Mouse (Mus musculus) kidney, embryonic 16.5 days (tissue): ENCODE results near the gene Shroom1. TPM values are rescaled to one million over a fixed set of nuclear protein-coding genes. Genes with fewer than 3 reads are reported as not detected.

Source experiments
- ATAC-seq: fragments of 200-750 bp; cut with Nextera tagmentation; 2 replicates; pipeline ENCODE4 v1.8.0; 2017; ENCODE audit warnings: moderate TSS enrichment; ENCODE audit not compliant: low FRiP score, low TSS enrichment
- H3K27ac ChIP-seq: fragments of 300-500 bp; sonication (generic); 2 replicates; pipeline ENCODE4 v1.5.1; 2014; ENCODE audit warnings: low read length
- H3K27me3 ChIP-seq: fragments of 300-500 bp; sonication (generic); 2 replicates; pipeline ENCODE4 v1.6.1; 2014; ENCODE audit warnings: low read length, control low read depth, mixed read lengths; ENCODE audit not compliant: insufficient read depth
- H3K36me3 ChIP-seq: fragments of 300-500 bp; sonication (generic); 2 replicates; pipeline ENCODE4 v1.6.1; 2014; ENCODE audit warnings: low read length, control low read depth, mixed read lengths; ENCODE audit not compliant: insufficient read depth
- H3K4me1 ChIP-seq: fragments of 300-500 bp; sonication (generic); 2 replicates; pipeline ENCODE4 v1.6.1; 2014; ENCODE audit warnings: low read length, control low read depth, mixed read lengths; ENCODE audit not compliant: insufficient read depth
- H3K4me2 ChIP-seq: fragments of 300-500 bp; sonication (generic); replicated peaks from 2 replicates; pipeline ENCODE4 v1.6.1; 2014; ENCODE audit warnings: low read depth, low read length
- H3K4me3 ChIP-seq: fragments of 300-500 bp; sonication (generic); 2 replicates; pipeline ENCODE4 v1.5.1; 2014; ENCODE audit warnings: mild to moderate bottlenecking, low read length
- H3K9ac ChIP-seq: fragments of 300-500 bp; sonication (generic); replicated peaks from 2 replicates; pipeline ENCODE4 v1.6.1; 2014; ENCODE audit warnings: low read length
- H3K9me3 ChIP-seq: fragments of 300-500 bp; sonication (generic); 2 replicates; pipeline ENCODE4 v1.6.1; 2016; ENCODE audit warnings: low read length, control low read depth
- WGBS: fragments of 180-500 bp; shearing (Covaris S2); extraction: QIAGEN DNeasy Blood & Tissue Kit; methylation state at CpG from one replicate; pipeline ENCODE4 v1.1.7; 2014; 5-methylcytosine and 5-hydroxymethylcytosine counted together
- polyA plus RNA-seq: library from polyadenylated mRNA; unstranded; fragments of >200 nt; fragmentation: Nextera tagmentation; extraction: Ambion mirVana; gene quantifications from 2 replicates; pipeline ENCODE4 v1.2.1, GENCODE M21; 2015

Gene Shroom1
- polyA plus RNA-seq, 1 experiment from 2014 or later, result 2.1 TPM

DNA sequence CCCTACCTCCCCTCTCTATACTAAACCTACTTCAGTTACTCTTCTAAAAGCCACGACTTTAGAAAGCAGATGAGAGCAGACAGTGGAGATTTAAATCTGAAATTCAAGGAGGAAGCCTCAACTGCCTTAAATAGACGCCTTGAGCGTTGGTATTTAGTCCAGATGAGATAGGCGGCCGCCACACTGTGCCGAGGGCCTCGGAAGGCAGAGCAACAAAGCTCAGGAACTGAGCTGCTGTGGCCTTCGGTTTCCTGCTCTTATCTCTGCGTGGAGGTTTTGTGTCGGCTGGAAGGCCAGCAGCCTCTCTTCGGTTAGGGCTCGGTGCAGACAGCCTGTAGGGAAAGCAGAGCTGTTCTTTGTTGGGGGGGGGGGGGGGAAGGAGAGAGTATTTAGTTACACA, 15.1 kb upstream of the Shroom1 start:
- Histone ChIP-seq H3K4me2 (no peak overlapping the region), H3K4me1 (peaks cover 3% of the 10 kb centered on the region; the same call in 1 of the 2 replicates), H3K27ac (peak overlapping the region; percentile 7; the same call in 1 of the 2 replicates), H3K36me3 (no peaks in the 10 kb centered on the region), H3K4me3 (no peak overlapping the region), H3K27me3 (no peaks in the 10 kb centered on the region), H3K9me3 (no peaks in the 10 kb centered on the region), H3K9ac (0 out of 2 replicates have a peak overlapping the region, but pooled peaks have one; percentile 13)
- WGBS, result 24% methylated on average over 12 of the region's 12 CpGs
- no peak for ATAC-seq

DNA sequence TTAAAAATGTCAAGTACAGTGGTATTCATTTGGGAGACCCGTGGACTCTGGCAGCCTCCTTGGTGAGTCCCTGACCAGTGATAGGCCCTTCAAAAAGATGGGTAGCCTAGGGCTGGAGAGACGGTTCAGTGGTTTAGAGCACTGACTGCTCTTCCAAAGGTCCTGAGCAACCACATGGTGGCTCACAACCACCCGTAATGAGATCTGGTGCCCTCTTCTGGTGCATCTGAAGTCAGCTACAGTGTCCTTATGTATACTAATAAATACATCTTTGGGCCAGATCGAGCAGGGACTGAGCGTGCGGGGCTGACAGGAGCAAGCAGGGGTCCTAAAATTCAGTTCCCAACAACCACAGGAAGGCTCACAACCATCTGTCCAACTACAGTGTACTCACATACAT, 13.1 kb upstream of the Shroom1 start:
- 37% methylated on average over 6 of the region's 6 CpGs for WGBS
- no peak for ATAC-seq
- H3K27me3 ChIP-seq, result no peaks in the 10 kb centered on the region
- no peak overlapping the region for H3K4me3 ChIP-seq
- no peak overlapping the region for H3K9ac ChIP-seq
- no peaks in the 10 kb centered on the region for H3K36me3 ChIP-seq
- no peak overlapping the region for H3K4me2 ChIP-seq
- H3K9me3 ChIP-seq, result no peaks in the 10 kb centered on the region
- no peak overlapping the region for H3K27ac ChIP-seq
- peaks cover 3% of the 10 kb centered on the region; the same call in 1 of the 2 replicates for H3K4me1 ChIP-seq

DNA sequence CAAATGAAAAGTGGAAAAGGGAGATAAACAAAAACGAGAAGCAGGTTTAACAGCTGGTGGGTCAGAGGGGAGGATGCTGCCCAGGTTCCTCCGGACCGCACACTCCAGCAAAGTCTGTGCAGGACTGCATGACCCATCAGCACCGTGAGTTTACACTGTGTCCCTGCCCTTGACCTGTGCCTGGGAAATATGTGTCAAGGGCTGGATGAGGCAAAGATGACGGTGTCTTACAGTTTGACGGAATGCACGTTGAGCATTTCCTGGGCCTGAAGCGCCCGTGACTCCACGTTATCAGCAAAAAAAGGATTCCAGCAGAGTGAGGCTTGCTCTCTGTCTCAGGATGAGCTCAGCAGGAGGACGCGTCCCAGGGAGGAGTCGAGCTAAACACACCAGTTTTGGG, 11.4 kb upstream of the Shroom1 start:
- no peak for ATAC-seq
- 69% methylated on average over 13 of the region's 13 CpGs for WGBS

DNA sequence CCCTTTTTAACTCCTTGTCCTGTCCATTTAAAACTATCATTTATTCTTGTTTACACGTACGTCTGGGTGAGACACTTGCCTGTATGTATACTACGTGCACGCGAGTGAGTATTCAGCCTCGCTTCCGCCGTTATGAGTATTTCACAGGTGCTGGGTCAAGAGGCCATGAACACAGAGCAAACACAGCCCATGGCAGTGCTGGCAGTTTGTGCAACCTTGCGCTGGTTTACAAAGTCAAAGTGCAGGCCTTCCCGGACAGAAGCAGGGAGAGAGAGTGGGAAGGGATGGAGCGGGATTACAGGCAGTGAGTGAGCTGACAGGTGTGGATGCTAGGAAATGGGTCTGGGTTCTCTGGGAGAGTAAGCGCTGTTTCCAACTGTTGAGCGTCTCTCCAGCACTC, 10.8 kb upstream of the Shroom1 start:
- Histone ChIP-seq H3K27me3 (no peaks in the 10 kb centered on the region), H3K4me2 (no peak overlapping the region), H3K9me3 (no peaks in the 10 kb centered on the region), H3K4me1 (peaks cover 3% of the 10 kb centered on the region; the same call in 1 of the 2 replicates), H3K27ac (no peak overlapping the region), H3K9ac (no peak overlapping the region), H3K36me3 (no peaks in the 10 kb centered on the region), H3K4me3 (no peak overlapping the region)
- no peak for ATAC-seq
- WGBS, result 87% methylated on average over 13 of the region's 13 CpGs

More for the DNA sequence above, 11.4 kb upstream of the Shroom1 start:
- H3K4me2 ChIP-seq, result no peak overlapping the region
- no peaks in the 10 kb centered on the region for H3K36me3 ChIP-seq
- H3K4me1 ChIP-seq, result peaks cover 3% of the 10 kb centered on the region; the same call in 1 of the 2 replicates
- H3K27me3 ChIP-seq, result no peaks in the 10 kb centered on the region
- H3K9ac ChIP-seq, result no peak overlapping the region
- no peaks in the 10 kb centered on the region for H3K9me3 ChIP-seq
- no peak overlapping the region for H3K4me3 ChIP-seq
- H3K27ac ChIP-seq, result no peak overlapping the region

DNA sequence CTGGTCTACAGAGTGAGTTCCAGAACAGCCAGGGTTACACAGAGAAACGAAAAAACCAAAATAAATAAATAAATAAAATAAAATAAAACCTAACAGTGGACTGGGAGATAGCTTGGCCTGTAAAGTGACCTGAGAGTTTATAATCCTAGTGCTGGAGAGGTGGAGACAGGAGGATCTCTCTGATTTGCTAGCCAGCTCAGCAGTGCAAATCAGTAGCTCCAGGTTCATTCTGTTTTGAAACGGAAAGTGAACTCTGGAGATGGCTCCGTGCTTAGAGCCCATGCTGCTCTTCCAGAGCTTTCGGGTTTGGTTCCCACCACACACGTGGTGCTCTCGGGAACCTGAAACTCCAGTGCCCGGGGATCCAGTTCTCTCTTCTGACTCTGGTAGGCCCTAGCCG, 9.0 kb upstream of the Shroom1 start:
- Histone ChIP-seq H3K4me1 (no peaks in the 10 kb centered on the region), H3K9ac (no peak overlapping the region), H3K4me2 (no peak overlapping the region), H3K9me3 (no peaks in the 10 kb centered on the region), H3K27me3 (no peaks in the 10 kb centered on the region), H3K27ac (no peak overlapping the region), H3K4me3 (no peak overlapping the region), H3K36me3 (no peaks in the 10 kb centered on the region)
- 90% methylated on average over 8 of the region's 8 CpGs for WGBS
- ATAC-seq, result no peak

DNA sequence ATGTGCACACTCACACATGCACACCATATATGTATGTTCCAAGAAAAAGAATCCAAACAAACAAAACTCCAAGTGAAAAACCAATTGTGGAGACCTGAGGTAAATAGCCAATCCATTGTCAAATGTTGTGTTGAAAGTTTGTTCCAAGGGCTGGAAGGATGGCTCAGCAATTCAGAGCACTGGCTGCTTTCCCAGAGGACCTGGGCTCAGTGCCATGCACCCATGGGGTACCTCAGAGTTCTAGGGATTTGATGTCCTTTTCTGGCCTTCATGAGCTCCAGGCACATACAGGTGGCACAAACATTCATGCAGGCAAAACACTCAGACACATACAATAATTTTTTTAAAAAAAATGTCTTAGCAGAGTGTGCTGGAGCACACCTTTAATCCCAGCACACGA, 8.5 kb upstream of the Shroom1 start:
- no peak for ATAC-seq
- 78% methylated on average over 1 of the region's 1 CpGs for WGBS

DNA sequence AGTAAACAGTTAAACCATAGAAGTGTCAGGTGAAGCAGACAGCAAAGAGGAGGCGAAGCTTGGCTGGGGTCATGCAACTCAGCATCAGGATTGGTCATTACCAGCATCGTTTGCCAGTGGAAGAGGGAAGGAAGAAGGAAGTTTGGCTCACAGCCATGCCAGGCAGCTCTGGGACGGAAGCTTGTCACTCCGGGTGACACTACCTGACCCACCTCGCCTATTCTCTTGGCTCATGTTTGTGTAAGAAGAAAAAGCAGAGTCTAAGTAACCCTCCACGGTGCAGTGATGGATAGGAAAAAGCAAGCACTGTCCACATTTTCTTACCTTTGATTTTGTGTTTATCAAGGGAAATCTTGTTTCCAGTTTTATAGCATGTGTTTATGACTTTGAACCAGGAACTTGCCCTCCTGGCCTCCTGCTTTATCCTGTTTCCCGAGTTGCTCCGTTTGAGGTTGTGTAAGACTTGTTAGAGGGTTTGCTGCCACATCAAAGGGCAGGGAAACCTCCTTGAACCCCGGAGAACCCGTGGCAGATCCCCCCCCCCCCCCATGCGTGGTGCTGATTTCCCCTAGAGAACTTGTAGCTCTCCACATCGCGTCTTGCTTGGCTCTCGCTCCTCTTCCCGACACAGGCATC, 6.8 kb upstream of the Shroom1 start:
- no peak overlapping the region for H3K4me2 ChIP-seq

More for the DNA sequence above, 8.5 kb upstream of the Shroom1 start:
- Histone ChIP-seq H3K4me2 (no peak overlapping the region), H3K36me3 (no peaks in the 10 kb centered on the region), H3K27me3 (no peaks in the 10 kb centered on the region), H3K4me1 (no peaks in the 10 kb centered on the region), H3K27ac (no peak overlapping the region), H3K9ac (no peak overlapping the region), H3K9me3 (no peaks in the 10 kb centered on the region), H3K4me3 (no peak overlapping the region)

DNA sequence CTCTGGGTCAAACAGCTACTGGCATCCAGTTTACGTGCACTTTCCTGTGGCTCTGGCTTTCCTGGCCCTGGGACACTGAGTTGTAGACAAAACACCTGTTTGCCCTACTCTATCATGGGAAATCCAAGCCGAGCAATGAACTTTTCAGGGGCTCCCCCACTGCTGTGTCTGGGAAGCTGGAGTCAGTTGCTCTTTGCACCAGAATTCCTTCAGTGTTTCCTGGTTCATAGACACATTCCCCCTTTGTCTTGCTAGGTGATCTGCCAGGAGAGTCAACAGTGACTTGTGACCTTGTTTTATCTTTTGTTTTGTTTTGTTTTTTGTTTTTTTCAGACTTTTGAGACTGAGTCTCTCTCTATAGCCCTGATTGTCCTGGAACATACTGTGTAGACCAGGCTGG, 5.6 kb upstream of the Shroom1 start:
- no peak overlapping the region for H3K4me3 ChIP-seq
- no peaks in the 10 kb centered on the region for H3K36me3 ChIP-seq
- no peaks in the 10 kb centered on the region for H3K4me1 ChIP-seq
- WGBS, result 55% methylated on average over 2 of the region's 2 CpGs
- ATAC-seq, result no peak
- no peak overlapping the region for H3K9ac ChIP-seq
- H3K27me3 ChIP-seq, result no peaks in the 10 kb centered on the region
- H3K27ac ChIP-seq, result no peak overlapping the region
- H3K4me2 ChIP-seq, result no peak overlapping the region
- H3K9me3 ChIP-seq, result no peaks in the 10 kb centered on the region

More for the DNA sequence above, 6.8 kb upstream of the Shroom1 start:
- no peaks in the 10 kb centered on the region for H3K27me3 ChIP-seq
- 30% methylated on average over 14 of the region's 15 CpGs for WGBS
- no peaks in the 10 kb centered on the region for H3K4me1 ChIP-seq
- ATAC-seq, result no peak
- no peak overlapping the region for H3K27ac ChIP-seq
- H3K9ac ChIP-seq, result no peak overlapping the region
- no peaks in the 10 kb centered on the region for H3K9me3 ChIP-seq
- no peaks in the 10 kb centered on the region for H3K36me3 ChIP-seq
- no peak overlapping the region for H3K4me3 ChIP-seq

DNA sequence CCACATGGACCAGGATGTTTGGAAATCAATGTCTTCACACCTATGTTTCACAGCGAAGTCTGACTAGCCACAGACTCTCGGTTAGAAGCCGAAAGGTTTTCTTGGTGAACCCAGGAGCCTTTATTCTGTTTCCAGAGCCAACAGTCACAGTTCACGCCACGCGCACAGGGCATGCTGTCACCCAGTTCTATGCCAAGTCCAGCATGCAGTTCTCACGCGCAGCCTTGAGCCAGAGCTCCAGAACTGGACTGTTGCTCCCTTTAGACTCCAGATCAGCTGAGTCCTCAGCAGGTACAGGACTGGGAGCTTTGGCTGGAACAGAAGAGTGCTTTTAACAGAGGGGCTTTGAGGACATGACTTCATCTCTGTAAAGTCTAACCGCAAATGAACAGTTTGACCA, 4.6 kb upstream of the Shroom1 start:
- Histone ChIP-seq H3K36me3 (no peaks in the 10 kb centered on the region), H3K9ac (no peak overlapping the region), H3K27ac (no peak overlapping the region), H3K27me3 (no peaks in the 10 kb centered on the region), H3K9me3 (no peaks in the 10 kb centered on the region), H3K4me3 (no peak overlapping the region), H3K4me1 (peaks cover 3% of the 10 kb centered on the region; the same call in 1 of the 2 replicates), H3K4me2 (no peak overlapping the region)
- ATAC-seq, result no peak
- 94% methylated on average over 9 of the region's 9 CpGs for WGBS

DNA sequence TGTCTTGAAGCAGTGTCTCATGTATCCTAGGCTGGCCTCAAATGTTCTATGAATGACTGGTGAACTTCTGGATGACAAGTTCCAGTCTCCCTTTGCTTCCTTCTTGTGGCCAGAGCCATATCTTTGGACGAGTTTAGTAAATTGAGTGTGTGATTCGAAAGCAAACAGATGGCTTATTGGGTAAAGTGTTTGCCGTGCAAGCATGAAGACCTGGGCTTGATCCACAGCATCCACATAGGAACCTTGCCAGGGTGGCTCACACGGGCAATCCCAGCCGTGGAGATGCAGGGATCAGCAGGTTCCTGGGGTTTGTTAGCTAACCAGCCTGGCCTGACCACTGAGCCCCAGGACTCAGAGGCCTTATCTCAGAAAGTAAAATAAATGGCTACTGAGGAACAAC, 4.0 kb upstream of the Shroom1 start:
- peaks cover 6% of the 10 kb centered on the region; the same call in 1 of the 2 replicates for H3K4me1 ChIP-seq
- WGBS, result 91% methylated on average over 5 of the region's 5 CpGs
- no peak overlapping the region for H3K4me2 ChIP-seq
- ATAC-seq, result no peak
- H3K9ac ChIP-seq, result no peak overlapping the region
- H3K36me3 ChIP-seq, result no peaks in the 10 kb centered on the region
- no peak overlapping the region for H3K4me3 ChIP-seq
- no peaks in the 10 kb centered on the region for H3K9me3 ChIP-seq
- H3K27me3 ChIP-seq, result 0 out of 2 replicates have a peak, but pooled peaks cover 1% of the 10 kb centered on the region
- no peak overlapping the region for H3K27ac ChIP-seq
